Mouse (Mus musculus): ENCODE measurements at regions not wholly inside any gene's neighbourhood (a gene's known extent, or its start where the extent isn't known, plus 50 kb on each side); places are given as distances from the start of the nearest gene placed in this dataset.

- H3K4me3 ChIP-seq (ENCODE audit: low read depth, low read length): no peak overlapping the region
- H3K4me1 ChIP-seq (replicated peaks; ENCODE audit: control insufficient read depth, insufficient read depth, low read length): no peaks in the 10 kb centered on the region; the same call in 1 of the 2 replicates
- ATAC-seq (replicated peaks; ENCODE audit: low FRiP score, low TSS enrichment, low read depth) (no peak), DNase-seq (ENCODE audit: low spot score) (no peak)
- H3K9ac ChIP-seq (ENCODE audit: low read length): no peak overlapping the region
- no peak overlapping the region for H3K27ac ChIP-seq (ENCODE audit: low read depth)
- peak overlapping the region; percentile 41 for H3K4me2 ChIP-seq (ENCODE audit: low read length)
- 33% methylated on average over 7 of the region's 7 CpGs for WGBS
- H3K27me3 ChIP-seq (replicated peaks; ENCODE audit: control insufficient read depth, insufficient read depth, low read length): no peaks in the 10 kb centered on the region
- H3K36me3 ChIP-seq (ENCODE audit: control insufficient read depth, insufficient read depth, low read length): no peaks in the 10 kb centered on the region
- no peaks in the 10 kb centered on the region for H3K9me3 ChIP-seq (ENCODE audit: control insufficient read depth, low read length)
Observed at GRCm38 (mm10) chr15:41154551-41155151, 1020.5 kb downstream of the 9330182O14Rik start.

GRCm38 (mm10) chr15:41155169-41155638 is 1021.0 kb downstream of the 9330182O14Rik start:
- Histone ChIP-seq H3K9ac (ENCODE audit: low read length) (no peak overlapping the region), H3K4me2 (ENCODE audit: low read length) (peak overlapping the region; percentile 41), H3K27ac (ENCODE audit: low read depth) (no peak overlapping the region), H3K36me3 (ENCODE audit: control insufficient read depth, insufficient read depth, low read length) (no peaks in the 10 kb centered on the region), H3K27me3 (replicated peaks; ENCODE audit: control insufficient read depth, insufficient read depth, low read length) (no peaks in the 10 kb centered on the region), H3K4me3 (ENCODE audit: low read depth, low read length) (no peak overlapping the region), H3K4me1 (replicated peaks; ENCODE audit: control insufficient read depth, insufficient read depth, low read length) (no peaks in the 10 kb centered on the region; the same call in 1 of the 2 replicates), H3K9me3 (ENCODE audit: control insufficient read depth, low read length) (no peaks in the 10 kb centered on the region)
- ATAC-seq (replicated peaks; ENCODE audit: low FRiP score, low TSS enrichment, low read depth) (peak; percentile 77), DNase-seq (ENCODE audit: low spot score) (peak; percentile 68)
- WGBS: 7% methylated on average over 16 of the region's 16 CpGs

GRCm38 (mm10) chr15:41157802-41158201 is 1023.6 kb downstream of the 9330182O14Rik start:
- Histone ChIP-seq H3K4me1 (replicated peaks; ENCODE audit: control insufficient read depth, insufficient read depth, low read length) (no peaks in the 10 kb centered on the region; the same call in 1 of the 2 replicates), H3K27ac (ENCODE audit: low read depth) (no peak overlapping the region), H3K4me2 (ENCODE audit: low read length) (no peak overlapping the region), H3K9ac (ENCODE audit: low read length) (no peak overlapping the region), H3K4me3 (ENCODE audit: low read depth, low read length) (no peak overlapping the region), H3K36me3 (ENCODE audit: control insufficient read depth, insufficient read depth, low read length) (no peaks in the 10 kb centered on the region), H3K27me3 (replicated peaks; ENCODE audit: control insufficient read depth, insufficient read depth, low read length) (no peaks in the 10 kb centered on the region), H3K9me3 (ENCODE audit: control insufficient read depth, low read length) (no peaks in the 10 kb centered on the region)
- no peak for ATAC-seq (replicated peaks; ENCODE audit: low FRiP score, low TSS enrichment, low read depth)
- no peak for DNase-seq (ENCODE audit: low spot score)

- 27% methylated on average over 8 of the region's 8 CpGs for WGBS
- no peak overlapping the region for H3K9ac ChIP-seq (ENCODE audit: low read length)
- DNase-seq (ENCODE audit: low spot score): no peak
- H3K4me1 ChIP-seq (replicated peaks; ENCODE audit: control insufficient read depth, insufficient read depth, low read length): peaks cover 3% of the 10 kb centered on the region; the same call in 1 of the 2 replicates
- no peaks in the 10 kb centered on the region for H3K9me3 ChIP-seq (ENCODE audit: control insufficient read depth, low read length)
- no peak for ATAC-seq (replicated peaks; ENCODE audit: low FRiP score, low TSS enrichment, low read depth)
- H3K4me3 ChIP-seq (ENCODE audit: low read depth, low read length): no peak overlapping the region
- H3K36me3 ChIP-seq (ENCODE audit: control insufficient read depth, insufficient read depth, low read length): no peaks in the 10 kb centered on the region
- H3K4me2 ChIP-seq (ENCODE audit: low read length): peak overlapping the region; percentile 27
- no peak overlapping the region for H3K27ac ChIP-seq (ENCODE audit: low read depth)
- no peaks in the 10 kb centered on the region for H3K27me3 ChIP-seq (replicated peaks; ENCODE audit: control insufficient read depth, insufficient read depth, low read length)
Observed at GRCm38 (mm10) chr15:41162268-41162667, 1028.1 kb downstream of the 9330182O14Rik start.

DNA sequence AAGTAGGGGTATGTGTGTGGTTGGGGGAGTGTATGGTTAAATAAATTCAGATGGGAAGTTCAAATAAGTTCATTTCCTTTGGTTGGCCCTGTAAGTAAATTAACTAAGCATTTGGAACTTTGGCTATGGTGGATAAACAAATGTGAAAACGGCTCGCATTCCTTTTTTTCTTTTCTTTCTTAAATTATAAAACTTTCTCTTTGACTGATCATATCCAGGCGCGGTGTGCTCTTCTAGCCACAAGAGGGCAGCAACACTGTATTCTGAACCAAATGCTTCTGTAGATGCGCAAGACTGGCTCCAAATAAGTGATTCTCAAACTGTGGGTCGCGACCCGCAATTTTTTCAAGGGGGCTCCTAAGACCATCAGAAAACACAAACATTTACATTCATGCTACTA is 1028.6 kb downstream of the 9330182O14Rik start:
- Histone ChIP-seq H3K27ac (ENCODE audit: low read depth) (no peak overlapping the region), H3K4me3 (ENCODE audit: low read depth, low read length) (no peak overlapping the region; the same call in 1 of the 2 replicates), H3K4me2 (ENCODE audit: low read length) (peak overlapping the region; percentile 27; the same call in 1 of the 2 replicates), H3K36me3 (ENCODE audit: control insufficient read depth, insufficient read depth, low read length) (no peaks in the 10 kb centered on the region), H3K27me3 (replicated peaks; ENCODE audit: control insufficient read depth, insufficient read depth, low read length) (no peaks in the 10 kb centered on the region), H3K9ac (ENCODE audit: low read length) (no peak overlapping the region), H3K4me1 (replicated peaks; ENCODE audit: control insufficient read depth, insufficient read depth, low read length) (peaks cover 3% of the 10 kb centered on the region; the same call in 1 of the 2 replicates), H3K9me3 (ENCODE audit: control insufficient read depth, low read length) (no peaks in the 10 kb centered on the region)
- ATAC-seq (replicated peaks; ENCODE audit: low FRiP score, low TSS enrichment, low read depth) (no peak), DNase-seq (ENCODE audit: low spot score) (peak; percentile 68)
- 5% methylated on average over 8 of the region's 8 CpGs for WGBS

- H3K27me3 ChIP-seq (replicated peaks; ENCODE audit: control insufficient read depth, insufficient read depth, low read length): no peaks in the 10 kb centered on the region
- H3K9ac ChIP-seq (ENCODE audit: low read length): no peak overlapping the region
- peak; percentile 81 for ATAC-seq (replicated peaks; ENCODE audit: low FRiP score, low TSS enrichment, low read depth)
- H3K4me3 ChIP-seq (ENCODE audit: low read depth, low read length): peak overlapping the region; percentile 27
- H3K36me3 ChIP-seq (ENCODE audit: control insufficient read depth, insufficient read depth, low read length): no peaks in the 10 kb centered on the region
- H3K4me2 ChIP-seq (ENCODE audit: low read length): peak overlapping the region; percentile 41
- H3K4me1 ChIP-seq (replicated peaks; ENCODE audit: control insufficient read depth, insufficient read depth, low read length): peaks cover 3% of the 10 kb centered on the region; the same call in 1 of the 2 replicates
- no peak overlapping the region for H3K27ac ChIP-seq (ENCODE audit: low read depth)
- DNase-seq (ENCODE audit: low spot score): no peak
- H3K9me3 ChIP-seq (ENCODE audit: control insufficient read depth, low read length): no peaks in the 10 kb centered on the region
- WGBS: 19% methylated on average over 8 of the region's 8 CpGs
Observed at GRCm38 (mm10) chr15:41163643-41164358, 1029.6 kb downstream of the 9330182O14Rik start.

DNA sequence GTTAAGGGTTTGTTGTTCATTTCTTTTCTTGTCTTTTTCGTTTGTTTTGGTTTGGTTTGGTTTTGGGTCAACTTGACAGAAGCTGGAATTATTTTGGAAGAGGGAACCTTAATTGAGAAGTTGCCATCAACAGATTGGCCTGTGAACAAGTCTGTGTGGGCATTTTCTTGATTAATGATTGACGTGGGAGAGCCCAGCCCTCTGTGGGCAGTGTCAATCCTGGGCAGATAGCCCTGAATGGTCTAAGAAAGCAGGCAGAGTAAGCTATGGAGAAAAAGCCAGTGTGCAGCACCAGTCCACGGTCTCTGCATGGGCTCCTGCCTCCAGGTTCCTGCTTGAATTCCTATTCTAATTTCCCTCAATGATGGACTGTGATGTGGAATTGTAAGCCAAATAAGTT is 1031.4 kb downstream of the 9330182O14Rik start:
- no peak for DNase-seq (ENCODE audit: low spot score)
- Histone ChIP-seq H3K4me1 (replicated peaks; ENCODE audit: control insufficient read depth, insufficient read depth, low read length) (peaks cover 3% of the 10 kb centered on the region; the same call in 1 of the 2 replicates), H3K36me3 (ENCODE audit: control insufficient read depth, insufficient read depth, low read length) (no peaks in the 10 kb centered on the region), H3K27ac (ENCODE audit: low read depth) (no peak overlapping the region), H3K27me3 (replicated peaks; ENCODE audit: control insufficient read depth, insufficient read depth, low read length) (no peaks in the 10 kb centered on the region), H3K4me2 (ENCODE audit: low read length) (no peak overlapping the region), H3K9me3 (ENCODE audit: control insufficient read depth, low read length) (no peaks in the 10 kb centered on the region), H3K4me3 (ENCODE audit: low read depth, low read length) (no peak overlapping the region), H3K9ac (ENCODE audit: low read length) (no peak overlapping the region)
- WGBS: 83% methylated on average over 3 of the region's 3 CpGs
- ATAC-seq (replicated peaks; ENCODE audit: low FRiP score, low TSS enrichment, low read depth): no peak

DNA sequence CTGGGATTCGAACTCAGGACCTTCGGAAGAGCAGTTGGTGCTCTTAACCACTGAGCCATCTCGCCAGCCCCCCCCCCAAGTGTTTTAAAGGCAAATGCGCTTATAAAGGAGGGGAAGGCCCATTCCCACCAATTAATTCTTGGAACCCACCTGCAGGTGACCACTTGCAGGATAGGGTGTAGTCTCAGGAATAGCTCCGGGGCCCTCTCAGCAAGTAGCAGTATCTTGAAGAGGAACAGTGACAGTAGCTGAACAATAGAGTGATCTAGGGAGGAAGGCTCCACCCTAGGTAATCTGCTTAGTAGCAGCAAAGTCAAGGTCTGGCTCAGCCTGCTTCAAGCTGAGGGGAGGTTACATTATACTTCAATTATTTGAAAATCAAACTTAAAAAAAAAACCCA is 1056.6 kb downstream of the 9330182O14Rik start:
- Histone ChIP-seq H3K27me3 (replicated peaks; ENCODE audit: control insufficient read depth, insufficient read depth, low read length) (no peaks in the 10 kb centered on the region), H3K36me3 (ENCODE audit: control insufficient read depth, insufficient read depth, low read length) (no peaks in the 10 kb centered on the region), H3K27ac (ENCODE audit: low read depth) (no peak overlapping the region), H3K4me1 (replicated peaks; ENCODE audit: control insufficient read depth, insufficient read depth, low read length) (no peaks in the 10 kb centered on the region), H3K4me3 (ENCODE audit: low read depth, low read length) (no peak overlapping the region), H3K9me3 (ENCODE audit: control insufficient read depth, low read length) (no peaks in the 10 kb centered on the region), H3K4me2 (ENCODE audit: low read length) (no peak overlapping the region), H3K9ac (ENCODE audit: low read length) (no peak overlapping the region)
- DNase-seq (ENCODE audit: low spot score): no peak
- ATAC-seq (replicated peaks; ENCODE audit: low FRiP score, low TSS enrichment, low read depth): no peak
- WGBS: 89% methylated on average over 5 of the region's 5 CpGs
